Mouse (Mus musculus) midbrain, embryonic 15.5 days (tissue): Measurements from ENCODE around the gene Gm20388. TPM values are rescaled to one million over a fixed set of nuclear protein-coding genes. Genes with fewer than 3 reads are reported as not detected.
A peak's percentile ranks its signal among the peaks of the same experiment; 100 is the strongest.

Experiments
- ATAC-seq: fragments of 200-750 bp; cut with Nextera tagmentation; replicated peaks from 2 replicates; pipeline ENCODE4 v1.8.0; 2017; ENCODE audit warnings: moderate TSS enrichment
- H3K27ac ChIP-seq: fragments of 300-500 bp; sonication (generic); 2 replicates; pipeline ENCODE4 v1.5.1; 2015; ENCODE audit warnings: mild to moderate bottlenecking, inconsistent platforms
- H3K27me3 ChIP-seq: fragments of 300-500 bp; sonication (generic); replicated peaks from 2 replicates; pipeline ENCODE4 v1.6.1; 2015; ENCODE audit warnings: inconsistent platforms
- H3K36me3 ChIP-seq: fragments of 300-500 bp; sonication (generic); replicated peaks from 2 replicates; pipeline ENCODE4 v1.6.1; 2015; ENCODE audit warnings: inconsistent platforms
- H3K4me1 ChIP-seq: fragments of 300-500 bp; sonication (generic); 2 replicates; pipeline ENCODE4 v1.6.1; 2015; ENCODE audit warnings: inconsistent platforms
- H3K4me2 ChIP-seq: fragments of 300-500 bp; sonication (generic); 2 replicates; pipeline ENCODE4 v1.6.1; 2015; ENCODE audit warnings: inconsistent platforms, mild to moderate bottlenecking, moderate library complexity
- H3K4me3 ChIP-seq: fragments of 300-500 bp; sonication (generic); 2 replicates; pipeline ENCODE4 v1.5.1; 2015; ENCODE audit warnings: mild to moderate bottlenecking, inconsistent platforms
- H3K9ac ChIP-seq: fragments of 300-500 bp; sonication (generic); 2 replicates; pipeline ENCODE4 v1.6.1; 2015; ENCODE audit warnings: mild to moderate bottlenecking, inconsistent platforms
- H3K9me3 ChIP-seq: fragments of 300-500 bp; sonication (generic); 2 replicates; pipeline ENCODE4 v1.6.1; 2016; ENCODE audit warnings: inconsistent platforms
- WGBS: fragments of 180-500 bp; shearing (Covaris S2); methylation state at CpG from one replicate; pipeline ENCODE4 v1.1.7; 2015; ENCODE audit warnings: mixed read lengths; 5-methylcytosine and 5-hydroxymethylcytosine counted together
- polyA plus RNA-seq: library from polyadenylated mRNA; unstranded; fragments of >200 nt; fragmentation: Nextera tagmentation; extraction: Ambion mirVana; gene quantifications from 2 replicates; pipeline ENCODE4 v1.2.1, GENCODE M21; 2015

The Gm20388 gene
- polyA plus RNA-seq, 1 experiment from 2014 or later: 5.6 TPM

- H3K9me3 ChIP-seq: no peaks in the 10 kb centered on the region
- H3K4me2 ChIP-seq: peak overlapping the region; percentile 99
- H3K36me3 ChIP-seq: no peaks in the 10 kb centered on the region
- H3K4me3 ChIP-seq: 0 out of 2 replicates have a peak overlapping the region, but pooled peaks have one; percentile 67
- no peaks in the 10 kb centered on the region for H3K27me3 ChIP-seq
- WGBS: 18% methylated on average over 23 of the region's 23 CpGs
- H3K4me1 ChIP-seq: peaks cover 79% of the 10 kb centered on the region
- peak overlapping the region; percentile 97 for H3K27ac ChIP-seq
- ATAC-seq: no peak
- H3K9ac ChIP-seq: no peak overlapping the region
Measured at GRCm38 (mm10) chr8:120539775-120540625, 629.4 kb downstream of the Gm20388 start.

GRCm38 (mm10) chr8:120542995-120543394 is 632.4 kb downstream of the Gm20388 start:
- Histone ChIP-seq H3K27me3 (no peaks in the 10 kb centered on the region), H3K27ac (no peak overlapping the region), H3K9me3 (no peaks in the 10 kb centered on the region), H3K9ac (no peak overlapping the region), H3K4me1 (peaks cover 74% of the 10 kb centered on the region), H3K4me2 (peak overlapping the region; percentile 14; the same call in 1 of the 2 replicates), H3K4me3 (no peak overlapping the region), H3K36me3 (no peaks in the 10 kb centered on the region)
- no peak for ATAC-seq
- 14% methylated on average over 13 of the region's 13 CpGs for WGBS

- Histone ChIP-seq H3K4me1 (peaks cover 74% of the 10 kb centered on the region), H3K9me3 (no peaks in the 10 kb centered on the region), H3K9ac (no peak overlapping the region), H3K4me2 (peak overlapping the region; percentile 14; the same call in 1 of the 2 replicates), H3K27me3 (no peaks in the 10 kb centered on the region), H3K36me3 (no peaks in the 10 kb centered on the region), H3K4me3 (no peak overlapping the region), H3K27ac (0 out of 2 replicates have a peak overlapping the region, but pooled peaks have one; percentile 15)
- WGBS: 51% methylated on average over 8 of the region's 8 CpGs
- no peak for ATAC-seq
Measured at GRCm38 (mm10) chr8:120543416-120544055, 632.9 kb downstream of the Gm20388 start.

- ATAC-seq: no peak
- Histone ChIP-seq H3K27ac (no peak overlapping the region), H3K4me1 (peaks cover 74% of the 10 kb centered on the region)
Measured at GRCm38 (mm10) chr8:120544155-120544554, 633.5 kb downstream of the Gm20388 start.

GRCm38 (mm10) chr8:120547562-120547961 is 636.9 kb downstream of the Gm20388 start:
- peak overlapping the region; percentile 77; the same call in 1 of the 2 replicates for H3K27ac ChIP-seq
- H3K27me3 ChIP-seq: no peaks in the 10 kb centered on the region
- H3K36me3 ChIP-seq: no peaks in the 10 kb centered on the region
- H3K4me3 ChIP-seq: no peak overlapping the region
- H3K9me3 ChIP-seq: no peaks in the 10 kb centered on the region
- 79% methylated on average over 9 of the region's 9 CpGs for WGBS
- ATAC-seq: no peak
- no peak overlapping the region for H3K9ac ChIP-seq
- H3K4me2 ChIP-seq: no peak overlapping the region
- peaks cover 84% of the 10 kb centered on the region for H3K4me1 ChIP-seq

More at GRCm38 (mm10) chr8:120544155-120544554, 633.5 kb downstream of the Gm20388 start:
- Histone ChIP-seq H3K4me2 (no peak overlapping the region), H3K27me3 (no peaks in the 10 kb centered on the region), H3K36me3 (no peaks in the 10 kb centered on the region), H3K9ac (no peak overlapping the region), H3K4me3 (no peak overlapping the region), H3K9me3 (no peaks in the 10 kb centered on the region)
- 88% methylated on average over 5 of the region's 5 CpGs for WGBS

- H3K27ac ChIP-seq: peak overlapping the region; percentile 77
- peaks cover 82% of the 10 kb centered on the region for H3K4me1 ChIP-seq
- no peak for ATAC-seq
- no peaks in the 10 kb centered on the region for H3K27me3 ChIP-seq
- H3K4me3 ChIP-seq: no peak overlapping the region
- WGBS: 24% methylated on average over 16 of the region's 16 CpGs
- H3K9me3 ChIP-seq: no peaks in the 10 kb centered on the region
- H3K4me2 ChIP-seq: no peak overlapping the region
- no peak overlapping the region for H3K9ac ChIP-seq
- no peaks in the 10 kb centered on the region for H3K36me3 ChIP-seq
Measured at GRCm38 (mm10) chr8:120548313-120548761, 637.7 kb downstream of the Gm20388 start.

- Histone ChIP-seq H3K9ac (peak overlapping the region; percentile 1; the same call in 1 of the 2 replicates), H3K4me2 (peak overlapping the region; percentile 48), H3K36me3 (no peaks in the 10 kb centered on the region), H3K4me1 (peaks cover 78% of the 10 kb centered on the region), H3K4me3 (peak overlapping the region; percentile 17), H3K27me3 (no peaks in the 10 kb centered on the region), H3K9me3 (no peaks in the 10 kb centered on the region), H3K27ac (peak overlapping the region; percentile 77)
- 2% methylated on average over 24 of the region's 25 CpGs for WGBS
- ATAC-seq: peak; percentile 46
Measured at GRCm38 (mm10) chr8:120549321-120549921, 638.8 kb downstream of the Gm20388 start.

GRCm38 (mm10) chr8:120549922-120550321 is 639.3 kb downstream of the Gm20388 start:
- Histone ChIP-seq H3K4me2 (peak overlapping the region; percentile 48), H3K4me1 (peaks cover 79% of the 10 kb centered on the region), H3K27me3 (no peaks in the 10 kb centered on the region), H3K9me3 (no peaks in the 10 kb centered on the region), H3K9ac (peak overlapping the region; percentile 10; the same call in 1 of the 2 replicates), H3K27ac (peak overlapping the region; percentile 77), H3K36me3 (no peaks in the 10 kb centered on the region), H3K4me3 (peak overlapping the region; percentile 17; the same call in 1 of the 2 replicates)
- peak; percentile 59 for ATAC-seq
- 12% methylated on average over 11 of the region's 11 CpGs for WGBS

GRCm38 (mm10) chr8:120550430-120550829 is 639.8 kb downstream of the Gm20388 start:
- H3K36me3 ChIP-seq: no peaks in the 10 kb centered on the region
- 17% methylated on average over 12 of the region's 12 CpGs for WGBS
- H3K27ac ChIP-seq: peak overlapping the region; percentile 77
- H3K9ac ChIP-seq: peak overlapping the region; percentile 10; the same call in 1 of the 2 replicates
- peak overlapping the region; percentile 48 for H3K4me2 ChIP-seq
- H3K4me3 ChIP-seq: no peak overlapping the region
- no peaks in the 10 kb centered on the region for H3K9me3 ChIP-seq
- no peaks in the 10 kb centered on the region for H3K27me3 ChIP-seq
- peaks cover 83% of the 10 kb centered on the region for H3K4me1 ChIP-seq
- ATAC-seq: no peak

- Histone ChIP-seq H3K4me3 (no peak overlapping the region), H3K9me3 (no peaks in the 10 kb centered on the region), H3K36me3 (no peaks in the 10 kb centered on the region), H3K4me2 (0 out of 2 replicates have a peak overlapping the region, but pooled peaks have one; percentile 48), H3K27ac (peak overlapping the region; percentile 77), H3K9ac (no peak overlapping the region), H3K27me3 (no peaks in the 10 kb centered on the region), H3K4me1 (peaks cover 83% of the 10 kb centered on the region)
- ATAC-seq: no peak
- whole genome bisulfite sequencing: 66% methylated on average over 11 of the region's 11 CpGs
Measured at GRCm38 (mm10) chr8:120550937-120551676, 640.5 kb downstream of the Gm20388 start.

GRCm38 (mm10) chr8:120551677-120551980 is 641.0 kb downstream of the Gm20388 start:
- no peak overlapping the region for H3K9ac ChIP-seq
- no peak for ATAC-seq
- no peak overlapping the region for H3K4me2 ChIP-seq
- H3K9me3 ChIP-seq: no peaks in the 10 kb centered on the region
- H3K36me3 ChIP-seq: no peaks in the 10 kb centered on the region
- H3K27ac ChIP-seq: peak overlapping the region; percentile 77
- H3K4me3 ChIP-seq: no peak overlapping the region
- peaks cover 86% of the 10 kb centered on the region for H3K4me1 ChIP-seq
- WGBS: 80% methylated on average over 3 of the region's 3 CpGs
- no peaks in the 10 kb centered on the region for H3K27me3 ChIP-seq
